Mouse (Mus musculus) liver, embryonic 11.5 days (tissue): ENCODE data around the gene Ephb6. TPM values are rescaled to one million over a fixed set of nuclear protein-coding genes. Genes with fewer than 3 reads are reported as not detected.

ENCODE experiments used
- ATAC-seq: fragments of 200-750 bp; cut with Nextera tagmentation; replicated peaks from 2 replicates; pipeline ENCODE4 v1.8.0; 2017; ENCODE audit warnings: moderate number of reproducible peaks, mild to moderate bottlenecking, moderate TSS enrichment, moderate library complexity; ENCODE audit not compliant: low FRiP score
- DNase-seq: peaks from one replicate; pipeline ENCODE4 v3.0.0-alpha.2; 2017; ENCODE audit warnings: low spot score
- H3K27ac ChIP-seq: fragments of 300-500 bp; sonication (generic); 2 replicates; pipeline ENCODE4 v1.5.1; 2014; ENCODE audit warnings: mild to moderate bottlenecking, low read depth, low read length, control low read depth
- H3K27me3 ChIP-seq: fragments of 300-500 bp; sonication (generic); replicated peaks from 2 replicates; pipeline ENCODE4 v1.6.1; 2014; ENCODE audit warnings: low read length, mixed read lengths; ENCODE audit not compliant: control insufficient read depth, insufficient read depth
- H3K36me3 ChIP-seq: fragments of 300-500 bp; sonication (generic); 2 replicates; pipeline ENCODE4 v1.6.1; 2014; ENCODE audit warnings: mild to moderate bottlenecking, low read length, moderate library complexity, mixed read lengths; ENCODE audit not compliant: control insufficient read depth, insufficient read depth
- H3K4me1 ChIP-seq: fragments of 300-500 bp; sonication (generic); replicated peaks from 2 replicates; pipeline ENCODE4 v1.6.1; 2014; ENCODE audit warnings: low read length, mixed read lengths; ENCODE audit not compliant: control insufficient read depth, insufficient read depth
- H3K4me2 ChIP-seq: fragments of 300-500 bp; sonication (generic); 2 replicates; pipeline ENCODE4 v1.6.1; 2014; ENCODE audit warnings: mild to moderate bottlenecking, control low read depth, moderate library complexity
- H3K4me3 ChIP-seq: fragments of 300-500 bp; sonication (generic); 2 replicates; pipeline ENCODE4 v1.5.1; 2014; ENCODE audit warnings: low read depth, low read length, control low read depth
- H3K9ac ChIP-seq: fragments of 300-500 bp; sonication (generic); 2 replicates; pipeline ENCODE4 v1.6.1; 2014; ENCODE audit warnings: low read depth, low read length, control low read depth
- H3K9me3 ChIP-seq: fragments of 300-500 bp; sonication (generic); 2 replicates; pipeline ENCODE4 v1.6.1; 2016; ENCODE audit warnings: low read length, inconsistent platforms, mixed read lengths; ENCODE audit not compliant: control insufficient read depth
- WGBS: fragments of 180-500 bp; shearing (Covaris S2); extraction: QIAGEN DNeasy Blood & Tissue Kit; methylation state at CpG from one replicate; pipeline ENCODE4 v1.1.7; 2014; 5-methylcytosine and 5-hydroxymethylcytosine counted together
- polyA plus RNA-seq: library from polyadenylated mRNA; unstranded; fragments of >200 nt; fragmentation: Nextera tagmentation; extraction: Ambion mirVana; gene quantifications from 2 replicates; pipeline ENCODE4 v1.2.1, GENCODE M21; 2014

Ephb6 gene
- polyA plus RNA-seq, 1 experiment from 2014 or later = 6.3 TPM

DNA sequence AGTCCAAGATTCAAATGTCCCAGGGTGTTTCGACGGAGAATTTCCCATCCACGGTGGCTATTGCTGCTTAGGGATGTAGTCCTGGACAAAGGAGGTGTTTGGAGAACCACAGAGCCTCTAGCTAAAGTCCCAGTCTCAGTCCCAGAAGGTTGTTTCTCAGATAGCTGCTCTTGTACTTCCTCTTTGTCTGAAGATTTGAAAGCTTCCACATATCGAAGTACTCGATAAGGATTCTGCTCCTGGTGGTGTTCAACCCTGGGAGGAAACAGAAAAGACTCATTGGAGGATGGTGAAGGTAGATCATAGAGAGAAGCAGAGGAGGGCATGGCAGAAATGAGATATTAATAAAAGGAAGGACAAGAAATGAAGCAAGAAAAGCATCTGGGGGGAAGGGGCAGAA is 47.9 kb downstream of the Ephb6 start:
- ATAC-seq = no peak
- no peaks in the 10 kb centered on the region for H3K36me3 ChIP-seq
- H3K27ac ChIP-seq = no peak overlapping the region
- H3K4me1 ChIP-seq = no peaks in the 10 kb centered on the region
- H3K4me3 ChIP-seq = no peak overlapping the region
- H3K9me3 ChIP-seq = no peaks in the 10 kb centered on the region
- no peak overlapping the region for H3K9ac ChIP-seq
- H3K4me2 ChIP-seq = no peak overlapping the region
- no peak for DNase-seq
- H3K27me3 ChIP-seq = no peaks in the 10 kb centered on the region
- WGBS = 67% methylated on average over 5 of the region's 5 CpGs

DNA sequence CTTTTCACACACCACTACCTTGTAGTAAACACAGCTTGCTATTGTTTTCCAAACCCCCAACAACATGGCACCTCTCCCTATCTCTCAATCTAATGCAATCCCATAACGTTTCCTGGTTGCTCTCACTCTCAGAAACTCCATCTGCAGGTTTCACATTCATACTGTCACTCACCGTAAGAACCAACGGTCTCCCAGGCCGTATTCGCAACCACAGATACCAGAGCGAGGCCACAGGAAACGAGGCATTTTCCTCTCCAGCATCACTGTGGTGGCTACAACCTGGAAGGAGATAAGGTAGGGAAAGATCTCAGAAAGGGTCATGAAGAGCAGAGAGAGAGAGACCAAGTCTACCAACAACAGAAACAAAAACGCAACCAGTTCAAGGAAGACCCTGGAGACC is 49.4 kb downstream of the Ephb6 start:
- H3K4me1 ChIP-seq = no peaks in the 10 kb centered on the region
- no peaks in the 10 kb centered on the region for H3K27me3 ChIP-seq
- DNase-seq (no peak), ATAC-seq (no peak)
- H3K36me3 ChIP-seq = no peaks in the 10 kb centered on the region
- no peak overlapping the region for H3K9ac ChIP-seq
- H3K4me3 ChIP-seq = no peak overlapping the region
- WGBS = 42% methylated on average over 8 of the region's 8 CpGs
- H3K4me2 ChIP-seq = no peak overlapping the region
- no peaks in the 10 kb centered on the region for H3K9me3 ChIP-seq
- H3K27ac ChIP-seq = no peak overlapping the region

DNA sequence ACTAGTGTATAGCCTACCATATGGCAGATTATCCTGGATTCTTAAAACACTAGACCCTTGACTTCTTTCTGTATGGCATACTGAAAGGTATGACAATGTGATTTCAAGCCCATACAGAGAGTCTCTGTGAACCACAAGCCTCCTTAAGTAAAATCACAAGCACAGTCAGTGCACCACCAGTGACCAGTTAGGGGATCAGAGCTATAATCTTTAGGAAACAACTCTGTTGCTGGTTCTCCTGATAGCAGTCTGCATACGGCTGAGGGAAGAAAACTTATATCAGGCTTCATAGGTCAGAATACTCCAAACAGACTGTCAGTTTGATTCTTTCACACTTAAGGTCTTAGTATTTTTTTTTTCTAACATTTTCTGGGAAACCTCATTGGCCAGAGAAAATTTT is 53.2 kb downstream of the Ephb6 start:
- whole genome bisulfite sequencing = 27% methylated on average over 1 of the region's 1 CpGs
- no peaks in the 10 kb centered on the region for H3K36me3 ChIP-seq
- no peak overlapping the region for H3K27ac ChIP-seq
- no peaks in the 10 kb centered on the region for H3K27me3 ChIP-seq
- no peaks in the 10 kb centered on the region for H3K9me3 ChIP-seq
- H3K4me3 ChIP-seq = no peak overlapping the region
- no peak for DNase-seq
- H3K4me1 ChIP-seq = no peaks in the 10 kb centered on the region
- ATAC-seq = no peak
- H3K4me2 ChIP-seq = no peak overlapping the region
- H3K9ac ChIP-seq = no peak overlapping the region

DNA sequence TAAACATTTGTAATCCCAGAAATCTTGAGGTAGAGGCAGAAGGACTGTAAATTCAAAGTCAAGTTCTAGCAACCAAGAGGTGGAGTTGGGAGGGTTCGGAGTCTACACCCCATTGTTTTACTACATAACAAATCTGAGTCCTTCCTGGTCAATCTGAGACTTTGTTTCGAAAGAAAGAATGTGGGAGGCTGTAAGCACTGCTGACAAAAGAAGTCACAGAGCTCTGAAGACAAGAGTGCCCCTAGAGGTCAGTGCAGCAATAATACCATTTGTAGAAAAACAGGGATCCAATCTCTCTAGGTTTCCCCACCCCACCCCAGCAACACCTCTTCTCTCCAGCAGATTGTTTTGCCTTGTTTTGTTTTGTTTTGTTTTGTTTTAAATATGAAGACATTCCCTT is 57.0 kb downstream of the Ephb6 start:
- Histone ChIP-seq H3K9me3 (no peaks in the 10 kb centered on the region), H3K4me2 (no peak overlapping the region), H3K27me3 (no peaks in the 10 kb centered on the region; the same call in 1 of the 2 replicates), H3K27ac (no peak overlapping the region), H3K4me3 (no peak overlapping the region), H3K4me1 (no peaks in the 10 kb centered on the region), H3K9ac (no peak overlapping the region), H3K36me3 (no peaks in the 10 kb centered on the region)
- DNase-seq = no peak
- no peak for ATAC-seq
- 26% methylated on average over 2 of the region's 2 CpGs for WGBS

Other genes starting within 250 kb of the Ephb6 start
- gene Prss3, start 227.8 kb upstream of the Ephb6 start, polyA plus RNA-seq = not detected in 2 replicates
- gene Gm5771, start 213.1 kb upstream of the Ephb6 start, polyA plus RNA-seq = not detected in 2 replicates
- gene Gm10334, start 159.3 kb upstream of the Ephb6 start, polyA plus RNA-seq = not detected in 2 replicates
- gene Prss1, start 146.6 kb upstream of the Ephb6 start, polyA plus RNA-seq = not detected in 2 replicates
- 0.22 TPM in 1 of 2 replicates, not detected in the other for gene Prss2, start 83.7 kb upstream of the Ephb6 start, polyA plus RNA-seq
- 0.07 and 0.27 TPM in 2 replicates for gene Trpv6, start 30.9 kb downstream of the Ephb6 start, polyA plus RNA-seq
- gene Trpv5, start 75.3 kb downstream of the Ephb6 start, polyA plus RNA-seq = 0.07 TPM in 1 of 2 replicates, not detected in the other
- gene Llcfc1, start 78.9 kb downstream of the Ephb6 start, polyA plus RNA-seq = not detected in 2 replicates
- 150 and 153 TPM in 2 replicates for gene Kel, start 98.9 kb downstream of the Ephb6 start, polyA plus RNA-seq
- gene Olfr459, start 169.7 kb downstream of the Ephb6 start, polyA plus RNA-seq = not detected in 2 replicates
- not detected in 2 replicates for gene Pip, start 242.1 kb downstream of the Ephb6 start, polyA plus RNA-seq
- gene Sval2, start 247.5 kb downstream of the Ephb6 start, polyA plus RNA-seq = not detected in 2 replicates